Mouse (Mus musculus) CH12F3 (cell line): Measurements from ENCODE around the gene Rps26.

Experiments
- in situ Hi-C: fragments of 300-500 bp; cut with MboI; formaldehyde crosslinking; loops from 2 replicates; pipeline ENCODE4 v1.14.3; 2020; ENCODE audit warnings: low sequenced_read_pairs

Rps26 gene

GRCm38 (mm10) chr10:128613154-128613440 is 13.4 kb downstream of the Rps26 start:
- in situ Hi-C loops, result no loop called here

GRCm38 (mm10) chr10:128612433-128613153 is 14.0 kb downstream of the Rps26 start:
- in situ Hi-C loops, result no loop called here

- in situ Hi-C loops, result no loop called here
Measured at GRCm38 (mm10) chr10:128606483-128606882, 20.1 kb downstream of the Rps26 start.

- in situ Hi-C loops, result no loop called here
Measured at GRCm38 (mm10) chr10:128602470-128603128, 23.9 kb downstream of the Rps26 start.

GRCm38 (mm10) chr10:128601499-128601898 is 25.0 kb downstream of the Rps26 start:
- in situ Hi-C loops, result no loop called here

GRCm38 (mm10) chr10:128598476-128598875 is 28.1 kb downstream of the Rps26 start:
- in situ Hi-C loops, result no loop called here

GRCm38 (mm10) chr10:128592797-128593196 is 33.8 kb downstream of the Rps26 start:
- in situ Hi-C loops, result no loop called here

- in situ Hi-C loops, result no loop called here
Measured at GRCm38 (mm10) chr10:128591436-128591835, 35.1 kb downstream of the Rps26 start.

GRCm38 (mm10) chr10:128590193-128590690 is 36.3 kb downstream of the Rps26 start:
- in situ Hi-C loops, result no loop called here

GRCm38 (mm10) chr10:128589464-128590192 is 36.9 kb downstream of the Rps26 start, which contains the start of gene Erbb3:
TSS of gene Erbb3 (minus strand) at chr10:128589652.
- in situ Hi-C loops, result no loop called here

- in situ Hi-C loops, result no loop called here
Measured at GRCm38 (mm10) chr10:128588775-128589463, 37.6 kb downstream of the Rps26 start.

- in situ Hi-C loops, result no loop called here
Measured at GRCm38 (mm10) chr10:128588136-128588535, 38.4 kb downstream of the Rps26 start.

- in situ Hi-C loops, result no loop called here
Measured at GRCm38 (mm10) chr10:128587697-128588096, 38.9 kb downstream of the Rps26 start.

- in situ Hi-C loops, result no loop called here
Measured at GRCm38 (mm10) chr10:128587120-128587519, 39.4 kb downstream of the Rps26 start.

GRCm38 (mm10) chr10:128586546-128586945 is 40.0 kb downstream of the Rps26 start:
- in situ Hi-C loops, result no loop called here

- in situ Hi-C loops, result no loop called here
Measured at GRCm38 (mm10) chr10:128584386-128584785, 42.2 kb downstream of the Rps26 start.

GRCm38 (mm10) chr10:128583644-128584043 is 42.9 kb downstream of the Rps26 start:
- in situ Hi-C loops, result no loop called here

- in situ Hi-C loops, result no loop called here
Measured at GRCm38 (mm10) chr10:128579731-128580130, 46.8 kb downstream of the Rps26 start.

- in situ Hi-C loops, result no loop called here
Measured at GRCm38 (mm10) chr10:128579298-128579697, 47.2 kb downstream of the Rps26 start.

GRCm38 (mm10) chr10:128578330-128578729 is 48.2 kb downstream of the Rps26 start:
- in situ Hi-C loops, result no loop called here

GRCm38 (mm10) chr10:128575063-128575462 is 51.5 kb downstream of the Rps26 start:
- in situ Hi-C loops, result no loop called here
